Mouse (Mus musculus) small intestine, adult 2 months (tissue): ENCODE results near the gene Meis2. TPM values are rescaled to one million over a fixed set of nuclear protein-coding genes. Genes with fewer than 3 reads are reported as not detected.

Experiments used
- H3K27ac ChIP-seq: fragments of 200-500 bp; 2 replicates; pipeline ENCODE4 v1.5.1; 2012; ENCODE audit warnings: low read depth, low read length, control low read depth, inconsistent platforms; ENCODE audit not compliant: insufficient read depth
- H3K27me3 ChIP-seq: fragments of 200-500 bp; 2 replicates; pipeline ENCODE4 v1.6.1; 2012; ENCODE audit warnings: mild to moderate bottlenecking, moderate library complexity, low read length, inconsistent platforms; ENCODE audit not compliant: control insufficient read depth, insufficient read depth
- H3K36me3 ChIP-seq: fragments of 200-500 bp; 2 replicates; pipeline ENCODE4 v1.6.1; 2012; ENCODE audit warnings: mild to moderate bottlenecking, low read length, control low read depth, inconsistent platforms; ENCODE audit not compliant: control insufficient read depth, insufficient read depth
- H3K4me1 ChIP-seq: fragments of 200-500 bp; 2 replicates; pipeline ENCODE4 v1.6.1; 2012; ENCODE audit warnings: low read length, inconsistent platforms, mixed read lengths; ENCODE audit not compliant: control insufficient read depth, insufficient read depth, insufficient read length
- H3K4me3 ChIP-seq: fragments of 200-500 bp; 2 replicates; pipeline ENCODE4 v1.5.1; 2012; ENCODE audit warnings: low read depth, mild to moderate bottlenecking, control low read depth, inconsistent platforms, low read length, moderate library complexity
- CTCF ChIP-seq: fragments of 200-500 bp; IDR thresholded peaks from 2 replicates; pipeline ENCODE4 v1.5.1; 2012; ENCODE audit warnings: low read depth, mild to moderate bottlenecking, control low read depth, inconsistent platforms, low read length, moderate library complexity, mixed read lengths; ENCODE audit not compliant: insufficient replicate concordance, insufficient read length; ENCODE audit errors: extremely low read depth
- POLR2A ChIP-seq: fragments of 200-500 bp; IDR thresholded peaks from 2 replicates; pipeline ENCODE4 v1.6.1; 2012; ENCODE audit warnings: low read depth, mild to moderate bottlenecking, control low read depth, inconsistent platforms, low read length, moderate library complexity
- WGBS: fragments of 180-500 bp; shearing (Covaris S2); methylation state at CpG from one replicate; pipeline ENCODE4 v1.1.7; 2018; 5-methylcytosine and 5-hydroxymethylcytosine counted together
- polyA plus RNA-seq: library from polyadenylated mRNA; depleted of rRNA; stranded (reverse); fragments of >200 nt; gene quantifications from 2 replicates; pipeline ENCODE4 v1.2.3, GENCODE M21; 2012

The Meis2 gene
- polyA plus RNA-seq, 1 experiment: 3.9 TPM

GRCm38 (mm10) chr2:115910217-115910616 lies 155.4 kb downstream of the Meis2 start:
- WGBS: 55% methylated on average over 4 of the region's 4 CpGs
- no peak overlapping the region for H3K4me3 ChIP-seq
- peaks cover 5% of the 10 kb centered on the region for H3K4me1 ChIP-seq
- H3K27me3 ChIP-seq: no peaks in the 10 kb centered on the region
- H3K27ac ChIP-seq: no peak overlapping the region
- no peaks in the 10 kb centered on the region for H3K36me3 ChIP-seq
- TF ChIP-seq POLR2A (no peak), CTCF (no peak)

- no peaks in the 10 kb centered on the region for H3K36me3 ChIP-seq
- 90% methylated on average over 6 of the region's 6 CpGs for WGBS
- no peak overlapping the region for H3K4me3 ChIP-seq
- no peaks in the 10 kb centered on the region for H3K27me3 ChIP-seq
- no peak overlapping the region for H3K27ac ChIP-seq
- no peaks in the 10 kb centered on the region for H3K4me1 ChIP-seq
- no peak for TF ChIP-seq POLR2A
- TF ChIP-seq CTCF: no peak
These were observed 164.6 kb downstream of the Meis2 start for GRCm38 (mm10) chr2:115901007-115901406.

- Histone ChIP-seq H3K4me3 (no peak overlapping the region), H3K27me3 (no peaks in the 10 kb centered on the region), H3K36me3 (no peaks in the 10 kb centered on the region), H3K27ac (no peak overlapping the region), H3K4me1 (peaks cover 2% of the 10 kb centered on the region; the same call in 1 of the 2 replicates)
- WGBS: 79% methylated on average over 5 of the region's 5 CpGs
- no peak for TF ChIP-seq CTCF
- no peak for TF ChIP-seq POLR2A
These were observed 168.1 kb downstream of the Meis2 start for GRCm38 (mm10) chr2:115897559-115897958.

- no peak overlapping the region for H3K27ac ChIP-seq
- TF ChIP-seq CTCF (no peak), POLR2A (no peak)
- H3K4me3 ChIP-seq: no peak overlapping the region
- H3K36me3 ChIP-seq: no peaks in the 10 kb centered on the region
- H3K27me3 ChIP-seq: no peaks in the 10 kb centered on the region
- WGBS: 59% methylated on average over 2 of the region's 2 CpGs
- H3K4me1 ChIP-seq: peaks cover 2% of the 10 kb centered on the region; the same call in 1 of the 2 replicates
These were observed 168.6 kb downstream of the Meis2 start for GRCm38 (mm10) chr2:115897001-115897400.

GRCm38 (mm10) chr2:115895717-115896116 lies 169.9 kb downstream of the Meis2 start:
- peaks cover 2% of the 10 kb centered on the region; the same call in 1 of the 2 replicates for H3K4me1 ChIP-seq
- WGBS: 45% methylated on average over 3 of the region's 3 CpGs
- H3K27ac ChIP-seq: no peak overlapping the region
- H3K4me3 ChIP-seq: no peak overlapping the region
- H3K27me3 ChIP-seq: no peaks in the 10 kb centered on the region
- H3K36me3 ChIP-seq: no peaks in the 10 kb centered on the region
- TF ChIP-seq POLR2A (no peak), CTCF (no peak)

GRCm38 (mm10) chr2:115895256-115895655 lies 170.4 kb downstream of the Meis2 start:
- TF ChIP-seq POLR2A (no peak), CTCF (no peak)
- Histone ChIP-seq H3K27me3 (no peaks in the 10 kb centered on the region), H3K36me3 (no peaks in the 10 kb centered on the region), H3K4me3 (no peak overlapping the region), H3K4me1 (peaks cover 2% of the 10 kb centered on the region; the same call in 1 of the 2 replicates), H3K27ac (no peak overlapping the region)
- WGBS: 26% methylated on average over 2 of the region's 2 CpGs

- TF ChIP-seq POLR2A (no peak), CTCF (no peak)
- Histone ChIP-seq H3K4me1 (peaks cover 4% of the 10 kb centered on the region), H3K27ac (no peak overlapping the region), H3K27me3 (no peaks in the 10 kb centered on the region), H3K36me3 (no peaks in the 10 kb centered on the region), H3K4me3 (no peak overlapping the region)
- 90% methylated on average over 6 of the region's 6 CpGs for WGBS
These were observed 172.5 kb downstream of the Meis2 start for GRCm38 (mm10) chr2:115893113-115893512.
